Comparison of ENCODE assay signal across 28 mouse cellular contexts in the genomic region with DNA sequence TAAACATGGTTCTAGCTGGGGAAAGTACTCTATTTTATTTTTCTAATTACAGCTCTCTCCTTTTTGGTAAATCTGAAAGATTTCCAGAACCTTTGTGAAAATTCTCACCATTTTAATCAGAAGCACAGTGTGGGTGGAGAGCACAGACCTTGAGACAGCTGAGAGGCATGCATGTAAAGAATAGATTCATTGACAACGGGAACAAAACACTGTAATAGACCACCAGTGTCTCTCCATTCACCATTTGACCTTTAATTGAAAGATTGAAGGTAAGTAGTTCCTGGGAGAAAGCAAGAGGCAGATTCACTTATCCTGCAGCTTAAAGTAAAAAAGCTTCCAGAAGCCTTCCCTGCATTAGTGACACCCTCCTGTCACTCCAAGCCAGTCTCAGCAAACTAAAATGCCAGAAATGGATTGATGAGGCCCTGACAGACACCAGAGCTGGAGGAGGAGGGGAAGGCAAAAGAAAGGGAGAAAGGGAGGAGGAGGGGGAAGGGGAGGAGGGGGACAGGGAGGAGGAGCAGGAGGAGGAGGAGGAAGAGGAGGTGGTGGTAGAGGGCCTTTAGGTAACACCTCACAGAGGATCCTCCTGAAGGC.
DNase-seq lines count a peak whose midpoint lies in the region; ATAC-seq and TF ChIP-seq lines count a peak whose summit lies in the region.
"Had no signal": no experiment of that assay in that cellular context is flagged by ENCODE, and none has a peak within 500 bp of the region (broad histone marks: within the 10 kb centered on the region; RNA-seq: fewer than 3 reads in every experiment).

No protein-coding gene starts in this region.

- no peak for DNase-seq in forebrain, embryonic 11.5 days (ENCODE audit: low spot score)
- DNase-seq in forebrain, embryonic 10.5 days (ENCODE audit: extremely low spot score, low spot score) = no peak
- peak; percentile 59 for DNase-seq in brain, embryonic 14.5 days (ENCODE audit: low read depth)
- peak; percentile 25 for DNase-seq in forebrain, embryonic 14.5 days (ENCODE audit: low spot score)
- DNase-seq in forebrain, postnatal 0 days = no peak
- DNase-seq in testis, postnatal 14 days (ENCODE audit: low spot score) = no peak
- DNase-seq in urinary bladder, adult 2 months (ENCODE audit: low spot score) = no peak
- no peak for DNase-seq in embryo, embryonic 10 days (ENCODE audit: low spot score)
- DNase-seq: adrenal gland, postnatal 10 days; adrenal gland, postnatal 36 days; cerebellum, adult 11-12 months; cerebellum, adult 8-10 months; cerebellum, postnatal 14 days; embryo, embryonic 11 days; gastrocnemius, postnatal 10 days; gastrocnemius, postnatal 36 days; heart, adult 2 months; heart, postnatal 14 days; kidney, adult 11 months; kidney, adult 8-10 months had no signal

- H3K9me3 ChIP-seq in forebrain, embryonic 11.5 days (ENCODE audit: control insufficient read depth, low read length) = no peaks in the 10 kb centered on the region
- no peaks in the 10 kb centered on the region for H3K9me3 ChIP-seq in forebrain, embryonic 10.5 days
- H3K9me3 ChIP-seq in forebrain, embryonic 14.5 days (replicated peaks; ENCODE audit: control insufficient read depth, low read length) = no peaks in the 10 kb centered on the region
- H3K9me3 ChIP-seq in forebrain, postnatal 0 days (ENCODE audit: low read length) = no peaks in the 10 kb centered on the region
- H3K9me3 ChIP-seq: embryonic facial prominence, embryonic 10.5 days; embryonic facial prominence, embryonic 13.5 days; heart, embryonic 10.5 days; heart, embryonic 13.5 days; hindbrain, embryonic 12.5 days; hindbrain, embryonic 15.5 days; intestine, embryonic 15.5 days had no signal

- WGBS in forebrain, embryonic 11.5 days = 49% methylated on average over 1 of the region's 1 CpGs
- 42% methylated on average over 1 of the region's 1 CpGs for WGBS in forebrain, embryonic 10.5 days
- 27% methylated on average over 1 of the region's 1 CpGs for WGBS in forebrain, embryonic 14.5 days
- WGBS in forebrain, postnatal 0 days = 13% methylated on average over 1 of the region's 1 CpGs

- H3K27me3 ChIP-seq in forebrain, embryonic 11.5 days (ENCODE audit: control insufficient read depth, insufficient read depth, low read length) = no peaks in the 10 kb centered on the region
- no peaks in the 10 kb centered on the region for H3K27me3 ChIP-seq in forebrain, embryonic 10.5 days (ENCODE audit: poor library complexity, severe bottlenecking)
- H3K27me3 ChIP-seq in forebrain, embryonic 14.5 days (replicated peaks; ENCODE audit: control insufficient read depth, insufficient read depth, low read length) = no peaks in the 10 kb centered on the region
- no peaks in the 10 kb centered on the region for H3K27me3 ChIP-seq in forebrain, postnatal 0 days (ENCODE audit: insufficient read depth, low read length)
- H3K27me3 ChIP-seq: embryonic facial prominence, embryonic 13.5 days; heart, embryonic 13.5 days; hindbrain, embryonic 12.5 days; hindbrain, embryonic 15.5 days; intestine, embryonic 15.5 days had no signal

- TF ChIP-seq POLR2A in brain, embryonic 14.5 days (IDR thresholded peaks at IDR 0.05; ENCODE audit: borderline replicate concordance, extremely low read depth, insufficient read depth, insufficient read length, poor library complexity, severe bottlenecking) = no peak

- H3K27ac ChIP-seq in forebrain, embryonic 11.5 days (ENCODE audit: low read depth, low read length) = no peak overlapping the region
- no peak overlapping the region for H3K27ac ChIP-seq in forebrain, embryonic 10.5 days
- H3K27ac ChIP-seq in forebrain, embryonic 14.5 days (ENCODE audit: low read depth, low read length) = peak overlapping the region; percentile 52; the same call in 1 of the 2 replicates
- no peak overlapping the region for H3K27ac ChIP-seq in forebrain, postnatal 0 days (ENCODE audit: low read depth, low read length)
- H3K27ac ChIP-seq: embryonic facial prominence, embryonic 10.5 days; embryonic facial prominence, embryonic 13.5 days; heart, adult 2 months; heart, embryonic 10.5 days; heart, embryonic 13.5 days; hindbrain, embryonic 12.5 days; hindbrain, embryonic 15.5 days; intestine, embryonic 15.5 days had no signal

- H3K4me3 ChIP-seq in forebrain, embryonic 11.5 days (ENCODE audit: low read depth, low read length) = no peak overlapping the region
- no peak overlapping the region for H3K4me3 ChIP-seq in forebrain, embryonic 10.5 days
- H3K4me3 ChIP-seq in forebrain, embryonic 14.5 days (ENCODE audit: low read depth, low read length) = no peak overlapping the region
- no peak overlapping the region for H3K4me3 ChIP-seq in forebrain, postnatal 0 days (ENCODE audit: low read depth, low read length)
- H3K4me3 ChIP-seq: embryonic facial prominence, embryonic 10.5 days; embryonic facial prominence, embryonic 13.5 days; erythroblast, embryonic 14.5 days; heart, adult 2 months; heart, embryonic 10.5 days; heart, embryonic 13.5 days; hindbrain, embryonic 12.5 days; hindbrain, embryonic 15.5 days; intestine, embryonic 15.5 days had no signal

- H3K4me1 ChIP-seq in forebrain, embryonic 11.5 days (replicated peaks; ENCODE audit: control insufficient read depth, insufficient read depth, low read length) = no peaks in the 10 kb centered on the region
- H3K4me1 ChIP-seq in forebrain, embryonic 10.5 days = peaks cover 7% of the 10 kb centered on the region
- no peaks in the 10 kb centered on the region; the same call in 1 of the 2 replicates for H3K4me1 ChIP-seq in forebrain, embryonic 14.5 days (ENCODE audit: control insufficient read depth, insufficient read depth, low read length)
- H3K4me1 ChIP-seq in forebrain, postnatal 0 days (ENCODE audit: insufficient read depth) = no peaks in the 10 kb centered on the region
- H3K4me1 ChIP-seq: embryonic facial prominence, embryonic 13.5 days; heart, embryonic 10.5 days; heart, embryonic 13.5 days; hindbrain, embryonic 15.5 days; intestine, embryonic 15.5 days had no signal

- no peak overlapping the region for H3K9ac ChIP-seq in forebrain, embryonic 11.5 days (ENCODE audit: low read length)
- no peak overlapping the region for H3K9ac ChIP-seq in forebrain, embryonic 14.5 days (ENCODE audit: low read length)
- H3K9ac ChIP-seq in forebrain, postnatal 0 days = no peak overlapping the region
- H3K9ac ChIP-seq: embryonic facial prominence, embryonic 13.5 days; heart, embryonic 13.5 days; hindbrain, embryonic 12.5 days; hindbrain, embryonic 15.5 days; intestine, embryonic 15.5 days had no signal

- TF ChIP-seq CTCF in brain, embryonic 14.5 days (IDR thresholded peaks at IDR 0.05; ENCODE audit: borderline replicate concordance, extremely low read depth, insufficient read depth, insufficient read length) = no peak
- TF ChIP-seq CTCF in forebrain, postnatal 0 days (IDR thresholded peaks at IDR 0.05; ENCODE audit: low read depth) = no peak

- no peak overlapping the region for H3K4me2 ChIP-seq in forebrain, embryonic 11.5 days (ENCODE audit: low read depth, low read length, severe bottlenecking)
- H3K4me2 ChIP-seq in forebrain, embryonic 14.5 days (ENCODE audit: low read length) = no peak overlapping the region
- H3K4me2 ChIP-seq in forebrain, postnatal 0 days (ENCODE audit: low read depth) = no peak overlapping the region
- H3K4me2 ChIP-seq: embryonic facial prominence, embryonic 13.5 days; heart, embryonic 13.5 days; hindbrain, embryonic 12.5 days; hindbrain, embryonic 15.5 days; intestine, embryonic 15.5 days had no signal

- no peaks in the 10 kb centered on the region for H3K36me3 ChIP-seq in forebrain, embryonic 11.5 days (ENCODE audit: control insufficient read depth, insufficient read depth, low read length)
- H3K36me3 ChIP-seq in forebrain, embryonic 10.5 days (replicated peaks) = no peaks in the 10 kb centered on the region
- H3K36me3 ChIP-seq in forebrain, embryonic 14.5 days (ENCODE audit: control insufficient read depth, insufficient read depth, low read length) = no peaks in the 10 kb centered on the region
- no peaks in the 10 kb centered on the region for H3K36me3 ChIP-seq in forebrain, postnatal 0 days (ENCODE audit: insufficient read depth)
- H3K36me3 ChIP-seq: embryonic facial prominence, embryonic 10.5 days; embryonic facial prominence, embryonic 13.5 days; heart, embryonic 10.5 days; heart, embryonic 13.5 days; hindbrain, embryonic 12.5 days; hindbrain, embryonic 15.5 days; intestine, embryonic 15.5 days had no signal

- peak; percentile 55; the same call in 1 of the 2 replicates for ATAC-seq in forebrain, embryonic 11.5 days (replicated peaks; ENCODE audit: low FRiP score)
- ATAC-seq in forebrain, embryonic 14.5 days = peak; percentile 62; the same call in 1 of the 2 replicates
- ATAC-seq in forebrain, postnatal 0 days = peak; percentile 42; the same call in 1 of the 2 replicates
- ATAC-seq: intestine, embryonic 15.5 days had no signal

Comparison
In these comparisons a context has a peak if more than half of its experiments do, and no peak if none do; other contexts are left out.
1. DNase-seq: peak in brain, embryonic 14.5 days (single experiment) and forebrain, embryonic 14.5 days (single experiment); none in forebrain, embryonic 11.5 days (single experiment), forebrain, embryonic 10.5 days (single experiment), forebrain, postnatal 0 days (single experiment), testis, postnatal 14 days (single experiment), urinary bladder, adult 2 months (single experiment) and embryo, embryonic 10 days (single experiment).
2. Peak in every context shown above with its lines, with median percentiles within 50 percentile points of each other: ATAC-seq.